ENCODE assay signal across 8 mouse cellular contexts in the genomic region with DNA sequence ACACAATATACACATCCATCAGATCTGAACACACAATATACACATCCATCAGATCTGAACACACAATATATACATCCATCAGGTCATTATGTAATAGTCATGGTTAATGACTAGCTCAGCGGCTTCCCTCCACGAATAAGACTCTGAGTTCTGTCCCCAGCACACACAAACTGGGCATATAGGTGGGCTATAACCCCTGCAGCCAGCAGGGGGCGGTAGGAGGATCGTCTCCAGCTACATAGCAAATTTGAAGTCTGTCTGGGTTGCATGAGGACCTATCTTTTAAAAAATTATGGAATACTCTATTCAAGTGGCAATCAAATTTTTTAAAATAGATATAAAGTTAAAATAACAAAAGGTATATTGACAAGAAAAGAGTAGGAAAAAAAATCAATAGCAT.
DNase-seq lines count a peak whose midpoint lies in the region; ATAC-seq lines count a peak whose summit lies in the region.

No protein-coding gene starts in this region.

- peak; percentile 58 to 77 for DNase-seq in adrenal gland, adult (ENCODE audit: inconsistent age in 2 of 2, low spot score in 1 of 2)
- no peak for DNase-seq in adrenal gland, adult 8-10 months
- DNase-seq in layer of hippocampus, adult 11-12 months (ENCODE audit: low spot score): peak; percentile 11
- no peak for DNase-seq in layer of hippocampus, postnatal 36 days
- DNase-seq in adrenal gland, adult 2 months: peak; percentile 57
- DNase-seq in lung, adult 18-20 months: peak; percentile 14

- ATAC-seq in megakaryocyte-erythroid progenitor cell, adult 5-6 weeks (replicated peaks; ENCODE audit: low FRiP score, low TSS enrichment, poor library complexity, severe bottlenecking): no peak
- no peak for ATAC-seq in erythroid progenitor cell, adult 5-6 weeks (replicated peaks; ENCODE audit: low FRiP score, poor library complexity, severe bottlenecking)

Comparison
In these comparisons a context has a peak if more than half of its experiments do, and no peak if none do; other contexts are left out.
1. DNase-seq: peak in adrenal gland, adult (2 of 2), layer of hippocampus, adult 11-12 months (single experiment), adrenal gland, adult 2 months (single experiment) and lung, adult 18-20 months (2 of 2); none in adrenal gland, adult 8-10 months (single experiment) and layer of hippocampus, postnatal 36 days (0 of 2).